Mouse (Mus musculus): ENCODE measurements around the gene Smyd1.

DNA sequence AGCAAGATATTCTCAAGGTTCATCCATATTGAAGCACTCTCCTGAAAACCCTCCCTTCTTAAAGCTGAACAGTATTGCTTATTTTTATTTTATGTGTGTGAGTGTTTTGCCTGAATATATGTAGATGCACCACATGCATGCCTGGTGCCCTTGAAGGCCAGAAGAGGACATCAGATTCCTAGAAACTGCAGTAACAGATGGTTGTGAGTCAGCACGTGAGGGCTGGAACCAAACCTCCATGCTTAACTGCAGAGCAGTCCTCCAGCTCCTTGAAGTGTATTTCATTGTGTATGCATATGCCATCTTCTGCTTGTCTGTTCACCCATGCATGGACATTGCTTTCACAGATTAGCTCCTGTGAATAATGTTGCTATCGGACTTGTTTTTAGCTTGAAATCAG, 42.0 kb upstream of the Smyd1 start:
- TF ChIP-seq CTCF (IDR thresholded peaks at IDR 0.05; ENCODE audit: low read depth, low read length), result no peak
- TF ChIP-seq GATA2 (IDR thresholded peaks at IDR 0.05; ENCODE audit: borderline replicate concordance, low read depth, low read length), result no peak
- TF ChIP-seq GATA1 (IDR thresholded peaks at IDR 0.05; ENCODE audit: borderline replicate concordance, low read length), result no peak

Data from G1E (cell line).